Mouse (Mus musculus): Measurements from ENCODE around the gene Kcnk16.
"Not testable (repeated sequence)": the region's sequence is repeated elsewhere in the genome, so short reads cannot be mapped to it uniquely, and the experiment has no call there.

DNA sequence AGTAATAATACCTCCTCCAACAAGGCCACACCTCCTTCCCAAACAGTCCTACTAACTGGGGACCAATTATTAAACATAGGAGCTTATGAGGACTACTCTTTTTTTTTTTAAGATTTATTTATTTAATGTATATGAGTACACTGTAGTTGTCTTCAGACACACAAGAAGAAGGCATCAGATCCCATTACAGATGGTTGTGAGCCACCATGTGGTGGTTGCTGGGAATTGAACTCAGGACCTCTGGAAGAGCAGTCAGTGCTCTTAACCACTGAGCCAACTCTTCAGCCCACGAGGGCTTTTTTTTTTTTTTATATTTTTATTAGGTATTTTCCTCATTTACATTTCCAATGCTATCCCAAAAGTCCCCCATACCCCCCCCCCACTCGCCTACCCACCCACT lies 36.1 kb upstream of the Kcnk16 start:
- TF ChIP-seq CTCF (IDR thresholded peaks at IDR 0.05), result peak; percentile 23
- TF ChIP-seq POLR2A, EP300 (IDR thresholded peaks at IDR 0.05; ENCODE audit: insufficient read depth, low read depth, low read length): not testable (repeated sequence)

Measured in heart, adult 2 months (tissue).